Mouse (Mus musculus): ENCODE data around the gene Sema3a. TPM values are rescaled to one million over a fixed set of nuclear protein-coding genes. Genes with fewer than 3 reads are reported as not detected.
"Not testable (repeated sequence)": the region's sequence is repeated elsewhere in the genome, so short reads cannot be mapped to it uniquely, and the experiment has no call there.

Sema3a gene
- polyA plus RNA-seq, 1 experiment, result 13.3 TPM

GRCm38 (mm10) chr5:13573867-13574266 is 448.7 kb downstream of the Sema3a start:
- TF ChIP-seq POLR2A (IDR thresholded peaks at IDR 0.05; ENCODE audit: borderline replicate concordance, extremely low read depth, insufficient read depth, insufficient read length, poor library complexity, severe bottlenecking) (no peak), CTCF (IDR thresholded peaks at IDR 0.05; ENCODE audit: borderline replicate concordance, extremely low read depth, insufficient read depth, insufficient read length) (no peak)
- DNase-seq (ENCODE audit: low read depth), result no peak

GRCm38 (mm10) chr5:13579123-13579522 is 453.9 kb downstream of the Sema3a start:
- TF ChIP-seq CTCF (IDR thresholded peaks at IDR 0.05; ENCODE audit: borderline replicate concordance, extremely low read depth, insufficient read depth, insufficient read length), result no peak
- no peak for TF ChIP-seq POLR2A (IDR thresholded peaks at IDR 0.05; ENCODE audit: borderline replicate concordance, extremely low read depth, insufficient read depth, insufficient read length, poor library complexity, severe bottlenecking)
- DNase-seq (ENCODE audit: low read depth), result peak; percentile 32

- no peak for TF ChIP-seq POLR2A (IDR thresholded peaks at IDR 0.05; ENCODE audit: borderline replicate concordance, extremely low read depth, insufficient read depth, insufficient read length, poor library complexity, severe bottlenecking)
- TF ChIP-seq CTCF (IDR thresholded peaks at IDR 0.05; ENCODE audit: borderline replicate concordance, extremely low read depth, insufficient read depth, insufficient read length), result no peak
- DNase-seq (ENCODE audit: low read depth), result peak; percentile 69
These were observed 460.5 kb downstream of the Sema3a start for GRCm38 (mm10) chr5:13585559-13586207.

DNA sequence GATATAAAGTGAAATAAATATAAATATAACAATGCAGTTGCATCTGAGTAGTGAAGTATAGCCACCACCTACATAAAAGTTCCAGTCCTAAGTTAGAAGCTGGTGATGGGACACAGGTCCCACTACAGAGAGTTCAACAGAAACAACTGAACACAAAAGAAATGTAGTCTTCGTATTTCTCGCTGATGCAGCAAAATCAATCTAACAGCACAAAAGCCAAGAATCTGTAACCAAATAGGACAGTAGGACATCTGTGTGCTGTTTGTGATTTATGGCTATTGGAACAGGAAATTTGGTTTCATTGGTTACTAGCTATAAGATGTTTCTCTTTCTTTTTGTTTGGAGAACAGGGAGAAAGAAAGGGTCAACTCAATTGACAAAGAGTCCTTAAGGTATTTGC is 469.2 kb downstream of the Sema3a start:
- DNase-seq (ENCODE audit: low read depth), result no peak
- TF ChIP-seq POLR2A (IDR thresholded peaks at IDR 0.05; ENCODE audit: borderline replicate concordance, extremely low read depth, insufficient read depth, insufficient read length, poor library complexity, severe bottlenecking) (no peak), CTCF (IDR thresholded peaks at IDR 0.05; ENCODE audit: borderline replicate concordance, extremely low read depth, insufficient read depth, insufficient read length) (no peak)

DNA sequence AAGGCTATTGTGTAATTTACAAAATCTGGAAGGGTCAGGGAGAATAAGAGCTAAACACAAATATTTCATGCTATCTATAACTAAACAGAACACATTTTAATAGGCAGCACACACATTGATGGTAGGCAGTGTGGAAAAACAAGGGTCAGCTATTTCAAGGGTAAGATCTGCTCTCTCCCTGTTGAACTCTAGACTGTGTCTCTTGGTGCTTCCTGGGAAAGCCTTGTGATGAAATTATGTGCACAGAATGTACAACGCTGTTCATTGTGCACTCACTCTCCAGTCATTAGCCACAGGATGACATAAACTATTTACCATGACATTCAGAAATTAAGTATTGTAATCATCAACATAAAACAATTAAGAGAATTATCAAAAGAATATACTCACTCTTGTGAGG is 486.4 kb downstream of the Sema3a start:
- TF ChIP-seq POLR2A (IDR thresholded peaks at IDR 0.05; ENCODE audit: borderline replicate concordance, extremely low read depth, insufficient read depth, insufficient read length, poor library complexity, severe bottlenecking), result no peak
- TF ChIP-seq CTCF (IDR thresholded peaks at IDR 0.05; ENCODE audit: borderline replicate concordance, extremely low read depth, insufficient read depth, insufficient read length), result no peak
- DNase-seq (ENCODE audit: low read depth), result no peak

- TF ChIP-seq CTCF (IDR thresholded peaks at IDR 0.05; ENCODE audit: borderline replicate concordance, extremely low read depth, insufficient read depth, insufficient read length), result no peak
- no peak for TF ChIP-seq POLR2A (IDR thresholded peaks at IDR 0.05; ENCODE audit: borderline replicate concordance, extremely low read depth, insufficient read depth, insufficient read length, poor library complexity, severe bottlenecking)
- no peak for DNase-seq (ENCODE audit: low read depth)
These were observed 486.9 kb downstream of the Sema3a start for GRCm38 (mm10) chr5:13612088-13612487.

GRCm38 (mm10) chr5:13614575-13614974 is 489.4 kb downstream of the Sema3a start:
- DNase-seq (ENCODE audit: low read depth), result not testable (repeated sequence)

DNA sequence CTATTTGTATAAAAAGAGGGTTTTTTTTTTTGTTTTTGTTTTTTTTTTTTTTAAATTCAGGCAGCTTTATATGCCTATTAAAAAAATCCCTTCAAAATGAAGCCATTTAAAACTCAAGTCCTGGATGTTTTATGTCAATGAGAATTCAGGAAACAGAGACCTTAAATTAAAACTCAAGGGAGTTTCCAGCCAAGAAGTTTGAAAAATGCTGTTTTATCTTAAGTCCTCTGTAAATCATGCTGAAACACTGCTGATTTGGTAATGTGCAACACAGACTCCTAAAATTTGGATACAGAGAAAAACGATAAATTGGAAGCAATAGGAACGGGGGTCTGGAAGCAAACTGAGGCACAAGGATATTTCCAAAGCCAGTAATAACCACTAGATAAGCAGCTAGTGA is 490.7 kb downstream of the Sema3a start:
- DNase-seq (ENCODE audit: low read depth), result no peak

DNA sequence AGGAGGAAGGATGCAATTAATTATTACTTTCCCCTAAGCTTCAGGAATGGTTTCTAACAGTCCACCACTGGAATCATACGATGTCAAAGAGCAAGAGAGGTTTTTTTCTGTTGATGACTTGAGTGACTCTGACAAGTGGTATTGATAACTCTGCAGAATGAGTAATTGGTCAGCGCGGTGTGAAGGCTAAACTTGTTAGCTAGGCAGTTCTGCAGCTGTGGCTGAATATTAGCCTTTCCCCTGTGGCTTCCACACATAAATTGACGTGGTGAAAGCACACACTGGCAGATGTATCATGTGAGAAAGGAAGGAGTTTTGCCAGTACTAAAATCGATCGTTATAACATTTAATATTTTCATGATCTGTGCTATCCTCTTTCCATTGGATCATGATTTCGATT is 497.4 kb downstream of the Sema3a start:
- DNase-seq (ENCODE audit: low read depth), result peak; percentile 39
- TF ChIP-seq POLR2A (IDR thresholded peaks at IDR 0.05; ENCODE audit: borderline replicate concordance, extremely low read depth, insufficient read depth, insufficient read length, poor library complexity, severe bottlenecking) (no peak), CTCF (IDR thresholded peaks at IDR 0.05; ENCODE audit: borderline replicate concordance, extremely low read depth, insufficient read depth, insufficient read length) (no peak)

More for the DNA sequence above, 490.7 kb downstream of the Sema3a start:
- TF ChIP-seq POLR2A (IDR thresholded peaks at IDR 0.05; ENCODE audit: borderline replicate concordance, extremely low read depth, insufficient read depth, insufficient read length, poor library complexity, severe bottlenecking) (no peak), CTCF (IDR thresholded peaks at IDR 0.05; ENCODE audit: borderline replicate concordance, extremely low read depth, insufficient read depth, insufficient read length) (no peak)

- peak; percentile 71 for DNase-seq (ENCODE audit: low read depth)
- no peak for TF ChIP-seq POLR2A (IDR thresholded peaks at IDR 0.05; ENCODE audit: borderline replicate concordance, extremely low read depth, insufficient read depth, insufficient read length, poor library complexity, severe bottlenecking)
- TF ChIP-seq CTCF (IDR thresholded peaks at IDR 0.05; ENCODE audit: borderline replicate concordance, extremely low read depth, insufficient read depth, insufficient read length), result no peak
These were observed 499.5 kb downstream of the Sema3a start for GRCm38 (mm10) chr5:13624754-13625153.

DNA sequence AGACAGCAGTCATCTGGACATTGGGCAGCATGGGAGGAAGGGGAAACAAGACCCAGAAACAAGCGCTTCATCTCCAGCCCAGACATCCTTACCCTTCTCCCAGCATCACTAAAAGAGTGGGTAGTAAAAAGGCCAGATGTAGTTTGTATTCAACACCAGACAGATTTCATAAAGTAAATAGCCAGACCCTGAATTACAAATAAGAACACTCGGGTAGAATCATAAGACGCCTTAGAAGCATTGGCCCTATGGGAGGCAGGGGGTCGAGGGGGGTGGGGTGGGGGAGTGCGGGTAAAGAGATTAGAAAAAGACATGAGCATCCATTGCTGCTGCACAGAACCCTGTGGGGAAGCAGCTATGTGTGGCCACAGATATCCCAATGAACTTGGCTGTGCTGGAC is 500.9 kb downstream of the Sema3a start:
- no peak for DNase-seq (ENCODE audit: low read depth)
- no peak for TF ChIP-seq CTCF (IDR thresholded peaks at IDR 0.05; ENCODE audit: borderline replicate concordance, extremely low read depth, insufficient read depth, insufficient read length)
- no peak for TF ChIP-seq POLR2A (IDR thresholded peaks at IDR 0.05; ENCODE audit: borderline replicate concordance, extremely low read depth, insufficient read depth, insufficient read length, poor library complexity, severe bottlenecking)

- peak; percentile 95 for DNase-seq (ENCODE audit: low read depth)
- TF ChIP-seq POLR2A (IDR thresholded peaks at IDR 0.05; ENCODE audit: borderline replicate concordance, extremely low read depth, insufficient read depth, insufficient read length, poor library complexity, severe bottlenecking) (no peak), CTCF (IDR thresholded peaks at IDR 0.05; ENCODE audit: borderline replicate concordance, extremely low read depth, insufficient read depth, insufficient read length) (peak; percentile 98)
These were observed 503.5 kb downstream of the Sema3a start for GRCm38 (mm10) chr5:13628606-13629311.

Measured in brain, embryonic 14.5 days (tissue).